Mouse (Mus musculus) embryonic facial prominence, embryonic 13.5 days (tissue): Measurements from ENCODE around the gene Mcemp1. TPM values are rescaled to one million over a fixed set of nuclear protein-coding genes. Genes with fewer than 3 reads are reported as not detected.

Experiments used
- ATAC-seq: fragments of 200-750 bp; cut with Nextera tagmentation; 2 replicates; pipeline ENCODE4 v1.8.0; 2017; ENCODE audit warnings: low read depth; ENCODE audit not compliant: insufficient number of reproducible peaks, insufficient read depth, low FRiP score, low TSS enrichment
- H3K27ac ChIP-seq: fragments of 300-500 bp; sonication (generic); 2 replicates; pipeline ENCODE4 v1.5.1; 2015; ENCODE audit warnings: moderate library complexity, mild to moderate bottlenecking, inconsistent platforms
- H3K27me3 ChIP-seq: fragments of 300-500 bp; sonication (generic); 2 replicates; pipeline ENCODE4 v1.6.1; 2015; ENCODE audit warnings: mild to moderate bottlenecking, inconsistent platforms
- H3K36me3 ChIP-seq: fragments of 300-500 bp; sonication (generic); 2 replicates; pipeline ENCODE4 v1.6.1; 2015; ENCODE audit warnings: mild to moderate bottlenecking, inconsistent platforms
- H3K4me1 ChIP-seq: fragments of 300-500 bp; sonication (generic); 2 replicates; pipeline ENCODE4 v1.6.1; 2015; ENCODE audit warnings: inconsistent platforms
- H3K4me2 ChIP-seq: fragments of 300-500 bp; sonication (generic); 2 replicates; pipeline ENCODE4 v1.6.1; 2015; ENCODE audit warnings: moderate library complexity, mild to moderate bottlenecking, inconsistent platforms
- H3K4me3 ChIP-seq: fragments of 300-500 bp; sonication (generic); 2 replicates; pipeline ENCODE4 v1.5.1; 2015; ENCODE audit warnings: mild to moderate bottlenecking, inconsistent platforms
- H3K9ac ChIP-seq: fragments of 300-500 bp; sonication (generic); 2 replicates; pipeline ENCODE4 v1.6.1; 2015; ENCODE audit warnings: mild to moderate bottlenecking, inconsistent platforms
- H3K9me3 ChIP-seq: fragments of 300-500 bp; sonication (generic); 2 replicates; pipeline ENCODE4 v1.6.1; 2016; ENCODE audit warnings: inconsistent platforms
- WGBS: fragments of 180-500 bp; shearing (Covaris S2); methylation state at CpG from one replicate; pipeline ENCODE4 v1.1.7; 2015; ENCODE audit warnings: mixed read lengths; 5-methylcytosine and 5-hydroxymethylcytosine counted together
- polyA plus RNA-seq: library from polyadenylated mRNA; unstranded; fragments of >200 nt; fragmentation: Nextera tagmentation; extraction: Ambion mirVana; gene quantifications from 2 replicates; pipeline ENCODE4 v1.2.1, GENCODE M21; 2015

The Mcemp1 gene
- polyA plus RNA-seq, 1 experiment from 2014 or later: 0.27 TPM

DNA sequence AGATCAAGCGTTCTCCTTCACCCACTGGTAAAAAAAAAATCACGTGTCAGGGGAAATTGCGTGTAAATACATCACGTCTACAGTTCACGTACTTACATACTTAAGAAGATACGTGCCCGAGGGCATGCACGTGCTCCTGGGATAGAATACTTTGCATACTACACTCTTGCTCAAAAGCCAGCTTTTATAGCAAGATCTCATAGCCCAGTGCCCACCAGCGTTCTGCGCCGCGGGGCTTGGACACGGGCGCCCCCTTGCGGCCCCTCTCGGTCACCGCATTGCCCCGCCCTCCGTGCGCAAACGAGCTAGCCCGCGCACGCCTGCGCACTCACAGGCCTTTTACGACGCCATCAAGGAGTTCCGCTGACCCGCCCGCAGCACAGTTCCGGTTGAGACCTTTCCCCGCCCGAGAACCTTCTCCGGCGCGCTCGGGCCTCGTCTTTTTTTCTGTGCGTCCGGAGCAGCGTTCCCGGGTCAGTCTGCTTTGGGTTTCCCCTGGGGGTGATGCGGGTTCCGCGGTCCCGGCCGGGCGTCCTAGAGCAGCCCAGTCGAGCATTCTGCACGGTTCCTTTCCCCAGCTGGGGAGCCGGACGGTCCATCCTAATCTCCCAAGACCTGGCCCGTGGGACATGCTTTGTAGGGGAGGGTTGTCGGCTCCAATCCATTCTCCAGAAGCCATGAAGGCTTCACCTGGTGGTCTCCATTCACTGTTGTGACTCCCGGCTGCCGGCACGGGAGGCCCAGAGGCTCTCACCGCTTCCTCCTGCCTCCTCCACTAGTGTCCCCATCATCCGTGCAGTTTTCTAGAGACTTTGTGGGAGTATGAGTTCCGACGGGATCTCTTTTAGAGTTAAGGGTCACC lies 10.8 kb downstream of the Mcemp1 start, which contains the start of gene Trappc5:
Gene Trappc5 (plus strand): TSS at position 169 of the 862 bp plus-strand sequence.
- Histone ChIP-seq H3K9ac (peak within 1 kb of the TSS; percentile 99), H3K4me2 (peak within 1 kb of the TSS; percentile 86), H3K4me3 (peak within 1 kb of the TSS; percentile 77), H3K27ac (peak within 1 kb of the TSS; percentile 91), H3K36me3 (peaks cover 29% of the 10 kb centered on the region), H3K9me3 (no peaks in the 10 kb centered on the region), H3K4me1 (peaks cover 15% of the 10 kb centered on the region), H3K27me3 (no peaks in the 10 kb centered on the region)
- peak; percentile 81 for ATAC-seq
- under 1% methylated on average over 61 of the region's 61 CpGs for WGBS

DNA sequence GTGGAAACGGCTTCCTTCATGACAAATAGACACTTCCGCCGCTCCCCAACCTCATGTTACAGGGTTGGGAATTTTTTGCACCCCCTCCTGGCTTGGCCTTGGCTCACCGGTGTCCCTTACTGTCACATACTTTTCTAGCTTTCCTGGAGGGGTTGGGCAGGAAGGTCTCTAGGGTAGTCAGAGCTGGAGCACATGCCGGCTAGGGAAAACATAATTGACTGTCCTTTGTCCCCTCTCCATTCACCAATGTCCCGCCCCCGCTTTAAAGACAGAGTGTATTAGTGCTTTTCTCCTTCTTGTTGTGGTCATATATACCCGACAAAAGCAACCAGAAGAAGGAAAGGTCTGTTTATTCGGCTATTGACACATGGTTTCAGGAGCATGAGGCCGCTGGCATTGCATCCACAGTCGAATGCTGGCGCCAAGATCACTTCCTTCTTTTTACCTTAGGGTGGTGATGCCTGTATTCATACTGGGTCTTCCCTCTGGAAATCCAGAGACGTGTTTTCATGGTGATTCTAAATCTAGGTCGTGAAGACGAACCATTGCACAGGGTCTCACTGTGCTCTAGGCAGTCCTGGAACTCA lies 11.5 kb downstream of the Mcemp1 start:
- H3K4me1 ChIP-seq: peaks cover 12% of the 10 kb centered on the region
- peak overlapping the region; percentile 77 for H3K4me3 ChIP-seq
- no peaks in the 10 kb centered on the region; the same call in 1 of the 2 replicates for H3K9me3 ChIP-seq
- 3% methylated on average over 15 of the region's 15 CpGs for WGBS
- H3K9ac ChIP-seq: peak overlapping the region; percentile 99
- H3K4me2 ChIP-seq: peak overlapping the region; percentile 86
- H3K36me3 ChIP-seq: peaks cover 34% of the 10 kb centered on the region
- no peak for ATAC-seq
- H3K27me3 ChIP-seq: no peaks in the 10 kb centered on the region
- peak overlapping the region; percentile 91 for H3K27ac ChIP-seq

DNA sequence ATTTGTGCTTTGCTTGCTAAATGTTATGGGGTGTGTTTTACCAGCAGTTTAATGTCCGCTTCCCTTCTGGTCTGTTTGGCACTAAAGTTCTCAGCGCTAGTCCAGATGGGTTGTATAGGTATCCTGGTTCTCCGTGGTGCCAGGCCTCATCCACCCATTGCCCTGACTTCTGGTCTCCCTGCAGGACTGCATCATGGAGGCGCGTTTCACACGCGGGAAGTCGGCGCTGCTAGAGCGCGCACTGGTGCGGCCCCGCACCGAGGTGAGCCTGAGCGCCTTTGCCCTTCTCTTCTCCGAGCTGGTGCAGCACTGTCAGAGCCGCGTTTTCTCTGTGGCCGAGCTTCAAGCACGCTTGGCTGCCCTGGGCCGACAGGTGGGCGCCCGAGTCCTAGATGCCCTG lies 13.3 kb downstream of the Mcemp1 start:
- WGBS: 95% methylated on average over 23 of the region's 23 CpGs

DNA sequence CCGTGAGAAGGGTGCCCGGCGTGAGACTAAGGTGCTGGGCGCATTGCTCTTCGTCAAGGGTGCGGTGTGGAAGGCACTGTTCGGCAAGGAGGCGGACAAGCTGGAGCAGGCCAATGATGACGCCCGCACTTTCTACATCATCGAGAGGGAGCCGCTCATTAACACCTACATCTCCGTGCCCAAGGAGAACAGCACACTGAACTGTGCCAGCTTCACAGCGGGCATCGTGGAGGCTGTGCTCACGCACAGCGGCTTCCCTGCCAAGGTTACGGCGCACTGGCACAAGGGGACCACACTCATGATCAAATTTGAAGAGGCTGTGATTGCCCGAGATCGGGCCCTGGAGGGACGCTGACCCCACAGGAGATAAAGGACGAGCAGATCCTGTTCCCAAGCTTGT lies 13.7 kb downstream of the Mcemp1 start:
- H3K9me3 ChIP-seq: no peaks in the 10 kb centered on the region; the same call in 1 of the 2 replicates
- H3K27me3 ChIP-seq: no peaks in the 10 kb centered on the region
- H3K36me3 ChIP-seq: peaks cover 45% of the 10 kb centered on the region
- peaks cover 12% of the 10 kb centered on the region for H3K4me1 ChIP-seq
- 96% methylated on average over 23 of the region's 23 CpGs for WGBS
- H3K4me3 ChIP-seq: no peak overlapping the region
- H3K4me2 ChIP-seq: no peak overlapping the region
- no peak overlapping the region for H3K9ac ChIP-seq
- H3K27ac ChIP-seq: no peak overlapping the region
- no peak for ATAC-seq

More for the DNA sequence above, 13.3 kb downstream of the Mcemp1 start:
- H3K27ac ChIP-seq: no peak overlapping the region
- H3K27me3 ChIP-seq: no peaks in the 10 kb centered on the region
- no peak overlapping the region for H3K4me2 ChIP-seq
- H3K9me3 ChIP-seq: no peaks in the 10 kb centered on the region; the same call in 1 of the 2 replicates
- peaks cover 45% of the 10 kb centered on the region for H3K36me3 ChIP-seq
- H3K9ac ChIP-seq: no peak overlapping the region
- H3K4me1 ChIP-seq: peaks cover 12% of the 10 kb centered on the region
- no peak for ATAC-seq
- H3K4me3 ChIP-seq: no peak overlapping the region

DNA sequence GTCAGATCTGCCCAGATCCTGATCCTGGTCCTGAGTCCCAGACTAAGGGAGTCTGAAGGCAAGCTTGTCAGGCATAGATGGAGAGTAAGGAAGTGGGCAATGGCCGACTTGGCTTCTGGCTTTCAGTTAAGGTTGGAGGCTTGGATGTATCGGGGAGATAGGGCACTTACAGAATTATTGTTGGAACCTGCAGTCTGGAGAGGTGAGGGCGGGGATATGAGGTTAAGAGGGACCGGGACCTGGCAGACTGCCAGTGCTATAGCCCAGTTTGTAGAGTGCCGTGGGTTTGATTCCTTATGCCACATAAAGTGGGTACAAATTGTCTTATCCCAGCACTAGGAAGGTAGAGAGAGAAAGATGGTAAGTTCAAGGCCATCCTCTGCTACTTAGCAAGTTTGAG lies 14.1 kb downstream of the Mcemp1 start:
- Histone ChIP-seq H3K9ac (no peak overlapping the region), H3K27me3 (no peaks in the 10 kb centered on the region), H3K36me3 (peaks cover 45% of the 10 kb centered on the region), H3K27ac (no peak overlapping the region), H3K4me2 (no peak overlapping the region), H3K4me1 (peaks cover 12% of the 10 kb centered on the region), H3K9me3 (no peaks in the 10 kb centered on the region; the same call in 1 of the 2 replicates), H3K4me3 (no peak overlapping the region)
- ATAC-seq: no peak
- WGBS: 97% methylated on average over 5 of the region's 5 CpGs

DNA sequence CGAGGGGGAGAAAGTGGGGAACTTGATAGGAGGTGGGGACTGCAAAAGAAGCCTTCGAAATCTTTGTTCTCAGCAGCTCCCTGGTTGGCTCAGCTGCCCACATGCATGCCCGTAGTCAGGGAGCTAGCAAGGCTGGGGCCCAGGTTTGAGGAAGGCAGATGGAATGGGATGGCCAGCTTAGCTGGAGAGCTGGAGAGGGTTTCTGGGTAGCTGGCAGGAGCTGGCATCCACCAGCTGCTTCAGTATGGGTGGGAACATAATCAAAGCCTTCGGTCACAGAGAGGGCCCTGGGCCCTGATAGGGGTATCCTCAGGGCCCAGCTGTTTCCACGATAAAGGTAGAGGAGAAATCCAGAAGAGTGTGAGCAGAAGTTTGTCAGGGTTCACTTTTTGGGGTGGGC lies 16.9 kb downstream of the Mcemp1 start:
- H3K9ac ChIP-seq: no peak overlapping the region
- H3K36me3 ChIP-seq: peaks cover 45% of the 10 kb centered on the region
- no peak overlapping the region for H3K4me2 ChIP-seq
- H3K9me3 ChIP-seq: no peaks in the 10 kb centered on the region; the same call in 1 of the 2 replicates
- H3K4me1 ChIP-seq: peaks cover 9% of the 10 kb centered on the region
- no peak overlapping the region for H3K27ac ChIP-seq
- H3K27me3 ChIP-seq: no peaks in the 10 kb centered on the region
- ATAC-seq: no peak
- 94% methylated on average over 5 of the region's 5 CpGs for WGBS
- no peak overlapping the region for H3K4me3 ChIP-seq

DNA sequence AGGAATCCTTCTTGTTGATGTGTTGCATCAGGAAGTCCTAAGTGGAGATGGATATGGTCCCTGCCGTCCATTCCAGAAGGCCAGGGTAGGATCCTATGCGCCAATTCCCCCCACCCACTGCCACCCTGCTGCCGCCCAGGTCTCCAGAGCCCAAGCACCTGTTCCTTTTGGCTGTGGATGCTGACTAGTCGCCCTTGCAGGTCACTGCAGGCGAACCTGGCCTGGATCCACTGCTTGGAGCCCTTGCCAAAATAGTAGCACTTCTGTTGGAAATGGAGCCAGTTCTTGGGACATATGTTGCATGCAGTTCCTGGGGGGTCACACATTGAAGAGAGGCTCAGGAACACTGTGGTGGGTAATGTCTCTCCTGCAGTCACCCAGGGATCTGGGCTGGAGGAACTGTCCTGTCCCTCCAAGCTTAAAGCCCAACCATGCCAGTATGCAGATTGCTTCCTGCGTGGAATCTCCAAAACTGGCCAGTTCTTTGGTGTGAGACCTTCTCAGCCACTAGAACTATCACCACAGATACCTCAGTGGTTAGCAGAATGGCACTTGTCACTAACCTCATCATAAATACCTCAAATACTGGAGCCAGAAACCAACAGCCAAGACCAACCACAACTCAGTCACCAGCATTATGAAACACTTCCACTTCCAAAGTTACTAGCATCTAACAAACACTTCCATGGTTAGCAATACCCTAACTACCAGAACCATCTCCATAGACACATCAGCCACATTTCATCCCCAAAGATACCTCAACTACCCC lies 18.0 kb downstream of the Mcemp1 start:
- WGBS: 72% methylated on average over 6 of the region's 6 CpGs
- no peak overlapping the region for H3K9ac ChIP-seq
- peaks cover 44% of the 10 kb centered on the region for H3K36me3 ChIP-seq
- no peak overlapping the region for H3K27ac ChIP-seq
- no peaks in the 10 kb centered on the region; the same call in 1 of the 2 replicates for H3K9me3 ChIP-seq
- H3K4me3 ChIP-seq: no peak overlapping the region
- H3K27me3 ChIP-seq: no peaks in the 10 kb centered on the region
- H3K4me2 ChIP-seq: no peak overlapping the region
- no peak for ATAC-seq
- no peaks in the 10 kb centered on the region; the same call in 1 of the 2 replicates for H3K4me1 ChIP-seq

DNA sequence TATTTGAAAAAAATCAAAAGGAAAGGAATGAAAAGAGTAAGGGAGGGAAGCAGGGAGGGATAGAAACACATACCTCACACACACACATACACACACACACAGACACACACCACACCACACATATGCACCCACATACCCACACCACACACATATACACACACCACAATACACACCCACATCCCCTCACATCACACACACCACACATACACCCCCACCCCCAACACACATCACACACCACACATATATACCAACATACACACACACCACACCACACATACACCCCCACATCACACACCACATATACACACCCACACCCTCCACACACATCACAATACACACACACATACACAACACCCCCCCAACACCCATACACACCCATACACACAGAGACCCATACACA lies 19.0 kb downstream of the Mcemp1 start:
- Histone ChIP-seq H3K4me1 (no peaks in the 10 kb centered on the region), H3K4me2 (no peak overlapping the region), H3K4me3 (no peak overlapping the region), H3K9ac (no peak overlapping the region), H3K27me3 (no peaks in the 10 kb centered on the region), H3K36me3 (peaks cover 34% of the 10 kb centered on the region), H3K27ac (no peak overlapping the region), H3K9me3 (no peaks in the 10 kb centered on the region; the same call in 1 of the 2 replicates)
- ATAC-seq: no peak

DNA sequence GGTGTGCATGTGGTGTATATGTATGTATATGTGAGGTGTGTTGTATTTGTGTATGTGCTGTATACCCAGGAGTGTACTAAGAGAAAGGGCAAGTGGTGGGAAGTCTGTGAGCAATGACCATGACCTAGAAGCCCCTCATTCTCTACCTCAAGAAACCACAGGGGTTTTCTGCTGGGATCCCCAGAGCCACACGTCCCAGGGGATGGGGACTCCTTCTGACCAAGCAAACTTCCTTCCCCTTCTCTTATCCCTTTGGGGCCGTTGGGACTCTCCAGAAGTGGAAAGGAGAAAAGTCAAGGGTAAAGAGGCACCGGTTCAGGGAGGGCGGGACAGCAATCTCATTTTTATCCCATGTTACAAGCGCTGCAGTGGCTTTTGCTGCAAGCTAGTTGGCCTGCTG lies 19.9 kb downstream of the Mcemp1 start:
- Histone ChIP-seq H3K9ac (no peak overlapping the region), H3K4me2 (no peak overlapping the region), H3K4me3 (no peak overlapping the region), H3K4me1 (no peaks in the 10 kb centered on the region), H3K27me3 (no peaks in the 10 kb centered on the region), H3K27ac (no peak overlapping the region), H3K36me3 (peaks cover 25% of the 10 kb centered on the region), H3K9me3 (no peaks in the 10 kb centered on the region; the same call in 1 of the 2 replicates)
- no peak for ATAC-seq
- 68% methylated on average over 5 of the region's 5 CpGs for WGBS

DNA sequence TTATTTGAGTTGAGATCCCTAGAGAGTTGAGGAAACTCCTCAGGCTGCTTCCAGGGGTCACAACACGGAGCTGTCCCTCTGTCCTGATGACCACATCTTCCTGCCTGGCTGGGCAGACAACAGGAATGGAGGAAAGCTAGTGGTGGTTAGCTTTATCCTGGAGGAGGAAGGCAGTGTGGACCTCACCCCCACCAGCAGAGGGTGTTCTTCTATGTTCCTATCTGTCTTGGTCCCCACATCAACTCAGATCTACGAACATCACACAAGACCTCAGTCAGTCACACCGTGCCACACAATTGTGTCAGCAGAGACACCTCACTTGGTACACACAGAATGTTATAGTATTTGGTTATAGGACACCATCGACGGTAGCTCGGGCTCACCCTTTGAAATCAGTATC lies 22.0 kb downstream of the Mcemp1 start:
- Histone ChIP-seq H3K4me3 (no peak overlapping the region), H3K27me3 (no peaks in the 10 kb centered on the region), H3K9me3 (no peaks in the 10 kb centered on the region; the same call in 1 of the 2 replicates), H3K4me2 (no peak overlapping the region), H3K9ac (no peak overlapping the region), H3K4me1 (no peaks in the 10 kb centered on the region), H3K27ac (no peak overlapping the region), H3K36me3 (peaks cover 6% of the 10 kb centered on the region)
- 79% methylated on average over 6 of the region's 6 CpGs for WGBS
- ATAC-seq: no peak

DNA sequence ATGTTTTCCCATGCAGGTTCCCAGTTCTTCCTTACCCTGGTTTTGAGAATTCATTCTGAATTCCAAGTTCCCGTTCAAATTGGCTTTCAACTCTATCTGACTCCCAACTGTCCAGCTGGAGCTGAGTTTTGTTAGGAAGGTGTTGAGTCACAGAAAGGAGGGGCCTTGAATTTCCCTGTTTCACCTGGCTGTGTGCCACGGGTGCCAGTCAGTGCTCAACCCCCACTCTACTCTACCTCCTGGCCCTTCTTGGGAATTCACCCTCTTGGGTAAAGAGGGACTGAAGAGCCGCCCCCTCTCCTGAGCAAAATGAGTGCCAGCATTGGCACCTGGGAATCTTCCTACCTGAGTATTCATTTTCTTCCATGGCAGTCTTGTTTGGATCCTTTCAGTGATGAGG lies 25.2 kb downstream of the Mcemp1 start:
- Histone ChIP-seq H3K27me3 (no peaks in the 10 kb centered on the region), H3K9ac (no peak overlapping the region), H3K36me3 (no peaks in the 10 kb centered on the region), H3K9me3 (no peaks in the 10 kb centered on the region; the same call in 1 of the 2 replicates), H3K27ac (no peak overlapping the region), H3K4me3 (no peak overlapping the region), H3K4me1 (no peaks in the 10 kb centered on the region), H3K4me2 (no peak overlapping the region)
- 70% methylated on average over 3 of the region's 3 CpGs for WGBS
- ATAC-seq: no peak
